Mouse (Mus musculus) embryonic facial prominence, embryonic 15.5 days (tissue): ENCODE measurements at regions not wholly inside any gene's neighbourhood (a gene's known extent, or its start where the extent isn't known, plus 50 kb on each side); places are given as distances from the start of the nearest gene placed in this dataset.

Source experiments
- ATAC-seq: fragments of 200-750 bp; cut with Nextera tagmentation; 2 replicates; pipeline ENCODE4 v1.8.0; 2017; ENCODE audit warnings: low read depth, moderate TSS enrichment; ENCODE audit not compliant: insufficient number of reproducible peaks, low FRiP score, low TSS enrichment
- H3K27ac ChIP-seq: fragments of 300-500 bp; sonication (generic); replicated peaks from 2 replicates; pipeline ENCODE4 v1.5.1; 2015; ENCODE audit warnings: mild to moderate bottlenecking, inconsistent platforms
- H3K27me3 ChIP-seq: fragments of 300-500 bp; sonication (generic); 2 replicates; pipeline ENCODE4 v1.6.1; 2015; ENCODE audit warnings: inconsistent platforms
- H3K36me3 ChIP-seq: fragments of 300-500 bp; sonication (generic); 2 replicates; pipeline ENCODE4 v1.6.1; 2015; ENCODE audit warnings: mild to moderate bottlenecking, inconsistent platforms
- H3K4me1 ChIP-seq: fragments of 300-500 bp; sonication (generic); 2 replicates; pipeline ENCODE4 v1.6.1; 2015; ENCODE audit warnings: inconsistent platforms
- H3K4me2 ChIP-seq: fragments of 300-500 bp; sonication (generic); replicated peaks from 2 replicates; pipeline ENCODE4 v1.6.1; 2015; ENCODE audit warnings: mild to moderate bottlenecking, inconsistent platforms
- H3K4me3 ChIP-seq: fragments of 300-500 bp; sonication (generic); replicated peaks from 2 replicates; pipeline ENCODE4 v1.5.1; 2015; ENCODE audit warnings: mild to moderate bottlenecking, inconsistent platforms
- H3K9ac ChIP-seq: fragments of 300-500 bp; sonication (generic); 2 replicates; pipeline ENCODE4 v1.6.1; 2015; ENCODE audit warnings: inconsistent platforms
- H3K9me3 ChIP-seq: fragments of 300-500 bp; sonication (generic); replicated peaks from 2 replicates; pipeline ENCODE4 v1.6.1; 2016; ENCODE audit warnings: inconsistent platforms
- WGBS: fragments of 180-500 bp; shearing (Covaris S2); methylation state at CpG from one replicate; pipeline ENCODE4 v1.1.7; 2015; 5-methylcytosine and 5-hydroxymethylcytosine counted together

GRCm38 (mm10) chr12:29297984-29298383, 230.2 kb upstream of the Myt1l start:
- WGBS, result 66% methylated on average over 5 of the region's 5 CpGs
- Histone ChIP-seq H3K9ac (no peak overlapping the region), H3K4me3 (no peak overlapping the region), H3K4me1 (no peaks in the 10 kb centered on the region), H3K27ac (no peak overlapping the region), H3K36me3 (no peaks in the 10 kb centered on the region), H3K27me3 (no peaks in the 10 kb centered on the region), H3K4me2 (no peak overlapping the region), H3K9me3 (no peaks in the 10 kb centered on the region)
- ATAC-seq, result no peak

GRCm38 (mm10) chr12:29315636-29316035, 212.5 kb upstream of the Myt1l start:
- WGBS, result 43% methylated on average over 1 of the region's 1 CpGs
- Histone ChIP-seq H3K4me3 (no peak overlapping the region), H3K27me3 (no peaks in the 10 kb centered on the region), H3K27ac (no peak overlapping the region), H3K9me3 (no peaks in the 10 kb centered on the region), H3K4me1 (no peaks in the 10 kb centered on the region), H3K4me2 (no peak overlapping the region), H3K9ac (no peak overlapping the region), H3K36me3 (no peaks in the 10 kb centered on the region)
- no peak for ATAC-seq

- Histone ChIP-seq H3K4me3 (no peak overlapping the region), H3K9ac (no peak overlapping the region), H3K9me3 (no peaks in the 10 kb centered on the region), H3K36me3 (no peaks in the 10 kb centered on the region), H3K27me3 (no peaks in the 10 kb centered on the region), H3K27ac (no peak overlapping the region), H3K4me2 (no peak overlapping the region), H3K4me1 (no peaks in the 10 kb centered on the region)
- WGBS, result 38% methylated on average over 2 of the region's 2 CpGs
- no peak for ATAC-seq
These were observed 206.7 kb upstream of the Myt1l start for GRCm38 (mm10) chr12:29321468-29321867.

GRCm38 (mm10) chr12:29323534-29323933, 204.7 kb upstream of the Myt1l start:
- Histone ChIP-seq H3K4me1 (no peaks in the 10 kb centered on the region), H3K9ac (no peak overlapping the region), H3K4me2 (no peak overlapping the region), H3K27me3 (no peaks in the 10 kb centered on the region), H3K9me3 (no peaks in the 10 kb centered on the region), H3K36me3 (no peaks in the 10 kb centered on the region), H3K27ac (no peak overlapping the region), H3K4me3 (no peak overlapping the region)
- WGBS, result 63% methylated on average over 3 of the region's 3 CpGs
- no peak for ATAC-seq

- H3K4me1 ChIP-seq, result no peaks in the 10 kb centered on the region
- no peak for ATAC-seq
- no peaks in the 10 kb centered on the region for H3K36me3 ChIP-seq
- H3K4me3 ChIP-seq, result no peak overlapping the region
- H3K4me2 ChIP-seq, result no peak overlapping the region
- H3K9ac ChIP-seq, result no peak overlapping the region
- no peak overlapping the region for H3K27ac ChIP-seq
- H3K9me3 ChIP-seq, result no peaks in the 10 kb centered on the region
- no peaks in the 10 kb centered on the region for H3K27me3 ChIP-seq
- 63% methylated on average over 3 of the region's 3 CpGs for WGBS
These were observed 192.2 kb upstream of the Myt1l start for GRCm38 (mm10) chr12:29335839-29336469.

- no peak overlapping the region for H3K4me3 ChIP-seq
- H3K4me2 ChIP-seq, result no peak overlapping the region
- H3K27me3 ChIP-seq, result no peaks in the 10 kb centered on the region
- no peaks in the 10 kb centered on the region for H3K4me1 ChIP-seq
- 89% methylated on average over 2 of the region's 2 CpGs for WGBS
- ATAC-seq, result no peak
- no peak overlapping the region for H3K9ac ChIP-seq
- H3K27ac ChIP-seq, result no peak overlapping the region
- no peaks in the 10 kb centered on the region for H3K9me3 ChIP-seq
- no peaks in the 10 kb centered on the region for H3K36me3 ChIP-seq
These were observed 190.8 kb upstream of the Myt1l start for GRCm38 (mm10) chr12:29337336-29337735.

GRCm38 (mm10) chr12:29341388-29341995, 186.7 kb upstream of the Myt1l start:
- Histone ChIP-seq H3K9me3 (no peaks in the 10 kb centered on the region), H3K27me3 (no peaks in the 10 kb centered on the region), H3K4me1 (no peaks in the 10 kb centered on the region), H3K4me3 (no peak overlapping the region), H3K36me3 (no peaks in the 10 kb centered on the region), H3K9ac (no peak overlapping the region), H3K4me2 (no peak overlapping the region), H3K27ac (no peak overlapping the region)
- ATAC-seq, result no peak
- WGBS, result 51% methylated on average over 7 of the region's 7 CpGs

- Histone ChIP-seq H3K4me1 (no peaks in the 10 kb centered on the region), H3K36me3 (no peaks in the 10 kb centered on the region), H3K4me3 (no peak overlapping the region), H3K27me3 (no peaks in the 10 kb centered on the region), H3K9me3 (no peaks in the 10 kb centered on the region), H3K4me2 (no peak overlapping the region), H3K27ac (no peak overlapping the region), H3K9ac (no peak overlapping the region)
- no peak for ATAC-seq
- WGBS, result 60% methylated on average over 12 of the region's 12 CpGs
These were observed 184.9 kb upstream of the Myt1l start for GRCm38 (mm10) chr12:29343147-29343852.

- 67% methylated on average over 2 of the region's 2 CpGs for WGBS
- Histone ChIP-seq H3K4me1 (no peaks in the 10 kb centered on the region), H3K36me3 (no peaks in the 10 kb centered on the region), H3K27me3 (no peaks in the 10 kb centered on the region), H3K9me3 (no peaks in the 10 kb centered on the region), H3K9ac (no peak overlapping the region), H3K27ac (no peak overlapping the region), H3K4me3 (no peak overlapping the region), H3K4me2 (no peak overlapping the region)
- no peak; the same call in 1 of the 2 replicates for ATAC-seq
These were observed 179.5 kb upstream of the Myt1l start for GRCm38 (mm10) chr12:29348698-29349097.

GRCm38 (mm10) chr12:29349146-29349850, 178.9 kb upstream of the Myt1l start:
- Histone ChIP-seq H3K4me1 (no peaks in the 10 kb centered on the region), H3K9ac (no peak overlapping the region), H3K4me3 (no peak overlapping the region), H3K27ac (no peak overlapping the region), H3K4me2 (no peak overlapping the region), H3K27me3 (no peaks in the 10 kb centered on the region), H3K36me3 (no peaks in the 10 kb centered on the region), H3K9me3 (no peaks in the 10 kb centered on the region)
- ATAC-seq, result no peak
- WGBS, result 62% methylated on average over 9 of the region's 9 CpGs

- Histone ChIP-seq H3K4me1 (no peaks in the 10 kb centered on the region), H3K36me3 (no peaks in the 10 kb centered on the region), H3K4me3 (no peak overlapping the region), H3K27me3 (no peaks in the 10 kb centered on the region), H3K9me3 (no peaks in the 10 kb centered on the region), H3K4me2 (no peak overlapping the region), H3K27ac (no peak overlapping the region), H3K9ac (no peak overlapping the region)
- ATAC-seq, result no peak
- 25% methylated on average over 10 of the region's 11 CpGs for WGBS
These were observed 174.2 kb upstream of the Myt1l start for GRCm38 (mm10) chr12:29353777-29354496.
